15 mouse cellular contexts compared by ENCODE assay signal in genomic region chr5:137440216-137440855, GRCm38 (mm10). TPM values are rescaled to one million over a fixed set of nuclear protein-coding genes. Genes with fewer than 3 reads are reported as not detected.
DNase-seq lines count a peak whose midpoint lies in the region; TF ChIP-seq lines count a peak whose summit lies in the region.
"Had no signal": no experiment of that assay in that cellular context is flagged by ENCODE, and none has a peak within 500 bp of the region (broad histone marks: within the 10 kb centered on the region; RNA-seq: fewer than 3 reads in every experiment).

No protein-coding gene starts in this region.

- H3K27me3 ChIP-seq in C2C12 (ENCODE audit: control insufficient read depth, insufficient read depth, insufficient read length) = peaks cover 5% of the 10 kb centered on the region
- H3K27me3 ChIP-seq: limb, embryonic 15.5 days had no signal

- TF ChIP-seq CTCF in C2C12 (IDR thresholded peaks at IDR 0.05; ENCODE audit: control insufficient read depth, insufficient read depth, insufficient read length) = no peak
- TF ChIP-seq CTCF in gastrocnemius, adult 2 months (IDR thresholded peaks at IDR 0.05) = no peak

- H3ac ChIP-seq in C2C12 (ENCODE audit: control insufficient read depth, insufficient read length, low read depth) = no peak overlapping the region

- H3K79me2 ChIP-seq in C2C12 (ENCODE audit: control insufficient read depth, insufficient read depth) = no peaks in the 10 kb centered on the region

- no peak overlapping the region for H3K4me3 ChIP-seq in C2C12 (ENCODE audit: insufficient read depth, poor library complexity, severe bottlenecking)
- no peak overlapping the region for H3K4me3 ChIP-seq in gastrocnemius, adult 2 months
- H3K4me3 ChIP-seq: heart, adult 2 months; limb, embryonic 15.5 days had no signal

- peak; percentile 72 for DNase-seq in NIH3T3 (ENCODE audit: low read depth)
- DNase-seq in fibroblast of lung, adult 2 months (ENCODE audit: low read depth) = peak; percentile 93
- peak; percentile 89 for DNase-seq in lung, postnatal 36 days
- no peak for DNase-seq in gastrocnemius, adult 2 months
- no peak for DNase-seq in heart, adult 9 months (ENCODE audit: low spot score in 2 of 2)
- DNase-seq in left cerebral cortex, adult 18-20 months (ENCODE audit: low spot score in 2 of 2) = no peak
- DNase-seq: cerebellum, adult 11 months; embryo, embryonic 11 days; heart, adult 2 months; heart, postnatal 36 days; kidney, postnatal 14 days; thymus, postnatal 36 days had no signal

- H3K79me3 ChIP-seq in C2C12 (ENCODE audit: low read depth) = no peaks in the 10 kb centered on the region

- H3K36me3 ChIP-seq in C2C12 (ENCODE audit: control insufficient read depth, insufficient read depth) = no peaks in the 10 kb centered on the region
- H3K36me3 ChIP-seq: G1E; limb, embryonic 15.5 days had no signal

- H3K27ac ChIP-seq in gastrocnemius, adult 2 months = no peak overlapping the region
- H3K27ac ChIP-seq: heart, adult 2 months; limb, embryonic 15.5 days had no signal

- intact Hi-C loops in gastrocnemius, adult 2 months (cut with DNase I) = no loop called here

TF ChIP-seq in C2C12, 6 proteins besides CTCF, POLR2A, EP300 and RAD21:
- no peak for TF ChIP-seq CEBPB (IDR thresholded peaks at IDR 0.05; ENCODE audit: low read depth)
- TF ChIP-seq USF1 (IDR thresholded peaks at IDR 0.05; ENCODE audit: low read depth) = peak; percentile 82

RNA-seq across cellular contexts. Expression of gene Zan, which starts 36.5 kb away (rescaled TPM):
- 0.01 TPM for polyA plus RNA-seq in C2C12 (2012; fragmentation: generic; extraction: Trizol)
- total RNA-seq in gastrocnemius, adult 2 months (2021) = under 1 TPM in 1 of 2 experiments, not detected in 1; 0.03 TPM
- total RNA-seq in left cerebral cortex, adult 18-20 months (2021) = under 1 TPM; 0.12 to 0.30 TPM
- total RNA-seq: heart, adult 2 months; heart, postnatal 36 days had no signal

Comparison
In these comparisons a context has a peak if more than half of its experiments do, and no peak if none do; other contexts are left out.
1. DNase-seq: peak in NIH3T3 (single experiment), fibroblast of lung, adult 2 months (single experiment) and lung, postnatal 36 days (single experiment); none in gastrocnemius, adult 2 months (single experiment), heart, adult 9 months (0 of 2) and left cerebral cortex, adult 18-20 months (0 of 2).